Mouse (Mus musculus): ENCODE measurements at regions not wholly inside any gene's neighbourhood (a gene's known extent, or its start where the extent isn't known, plus 50 kb on each side); places are given as distances from the start of the nearest gene placed in this dataset.

DNA sequence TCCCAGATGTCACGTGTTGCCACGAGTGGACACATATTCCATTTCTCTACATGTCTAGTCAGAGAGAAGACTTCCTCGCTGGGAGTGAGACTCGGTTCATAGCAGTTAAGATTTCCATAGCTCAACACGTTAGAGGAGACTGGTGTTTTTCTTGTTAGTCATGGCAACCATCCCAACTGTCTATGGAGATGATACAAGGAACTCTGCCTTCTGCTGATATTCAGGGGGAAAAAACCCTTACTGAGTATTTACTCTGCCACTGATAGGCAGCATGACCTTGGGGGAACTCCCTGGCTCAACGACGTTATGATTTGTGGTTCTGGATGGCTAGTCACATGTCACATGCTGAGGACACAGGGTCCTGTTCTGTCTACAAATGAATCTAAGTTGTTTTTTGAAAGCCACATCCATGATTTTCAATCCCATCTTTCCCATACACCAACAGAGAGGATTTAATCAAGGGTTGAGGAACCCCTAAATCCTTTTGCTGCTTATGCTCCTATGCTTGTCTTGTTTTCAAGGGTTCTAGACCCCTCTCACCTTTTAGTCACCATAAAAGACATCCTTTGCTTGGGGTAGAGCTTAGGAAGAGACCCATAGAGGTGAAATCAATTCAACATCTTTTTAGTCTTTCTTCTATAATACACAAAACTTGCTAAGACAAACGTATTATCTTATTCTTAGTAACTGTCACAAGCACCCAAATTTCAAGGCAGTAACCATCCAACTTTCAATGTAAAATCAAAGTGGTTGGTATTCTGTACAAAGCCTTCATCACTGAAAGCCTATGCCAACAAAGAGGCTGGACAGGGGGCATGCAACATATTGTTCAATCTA lies 50.2 kb upstream of the Adtrp start:
- DNase-seq (ENCODE audit: low spot score), result no peak

Measured in T-cell, adult 2 months (primary cell).